Mouse (Mus musculus): ENCODE data around the gene Sec23b. TPM values are rescaled to one million over a fixed set of nuclear protein-coding genes. Genes with fewer than 3 reads are reported as not detected.

The Sec23b gene
- total and polyA plus RNA-seq, 3 experiments: 95.4 to 103 (median 98.5) TPM

- peaks cover 0 to 20% of the 10 kb centered on the region in 2 experiments for H3K36me3 ChIP-seq (replicated peaks in 1 of 2; ENCODE audit: control insufficient read depth in 1 of 2, insufficient read depth in 1 of 2, low read length in 1 of 2)
- peak overlapping the region; percentile 33; the same call in 1 of the 2 replicates for H3K4me2 ChIP-seq (ENCODE audit: insufficient read depth, low read depth, poor library complexity, severe bottlenecking)
- peaks cover 22% of the 10 kb centered on the region for H3K27me3 ChIP-seq (replicated peaks)
- H3K9ac ChIP-seq (ENCODE audit: insufficient read depth, low read depth): no peak overlapping the region
- peak; percentile 21 for DNase-seq (ENCODE audit: extremely low read depth)
- TF ChIP-seq NRF1 (IDR thresholded peaks at IDR 0.05; ENCODE audit: low read depth, low read length) (peak; percentile 46), TBP (conservative IDR thresholded peaks at IDR 0.05; ENCODE audit: low read depth, low read length) (no peak), BHLHE40 (IDR thresholded peaks at IDR 0.05; ENCODE audit: low read depth, low read length) (peak; percentile 40; the same call in 1 of the 2 replicates)
- no peak overlapping the region for H3K4me3 ChIP-seq (replicated peaks in 1 of 3; ENCODE audit: low read depth in 2 of 3, low read length in 2 of 3, poor library complexity in 1 of 3)
- no peak overlapping the region for H3K27ac ChIP-seq (ENCODE audit: insufficient read depth, low read depth)
- H3K79me2 ChIP-seq (replicated peaks; ENCODE audit: control insufficient read depth, extremely low read depth, insufficient read depth, poor library complexity, severe bottlenecking): peaks cover 15% of the 10 kb centered on the region
- H3K4me1 ChIP-seq (ENCODE audit: control insufficient read depth in 1 of 2, insufficient read depth in 2 of 2): peaks cover 5 to 21% of the 10 kb centered on the region in 2 experiments
- no peaks in the 10 kb centered on the region for H3K9me3 ChIP-seq (replicated peaks; ENCODE audit: low read length)
- in situ Hi-C loops (cut with MboI; ENCODE audit: low pct_ligation_motif_present, low pct_unique_long_range_greater_than_20kb, low sequenced_read_pairs): no loop called here
- dilution Hi-C loops (cut with MboI; ENCODE audit: extremely low pct_ligation_motif_present, extremely low pct_unique_long_range_greater_than_20kb, low sequenced_read_pairs): no loop called here
Observed at GRCm38 (mm10) chr2:144525856-144526255, 30.2 kb upstream of the Sec23b start.

- peak; percentile 97 for DNase-seq (ENCODE audit: extremely low read depth)
- Histone ChIP-seq H3K4me2 (ENCODE audit: insufficient read depth, low read depth, poor library complexity, severe bottlenecking) (peak within 1 kb of the TSS; percentile 94), H3K4me3 (replicated peaks in 1 of 3; ENCODE audit: low read depth in 2 of 3, low read length in 2 of 3, poor library complexity in 1 of 3) (peak within 1 kb of the TSS; percentile 90 to 98 (median 93)), H3K9ac (ENCODE audit: insufficient read depth, low read depth) (peak within 1 kb of the TSS; percentile 95), H3K4me1 (ENCODE audit: control insufficient read depth in 1 of 2, insufficient read depth in 2 of 2) (peaks cover 5 to 21% of the 10 kb centered on the region in 2 experiments), H3K27ac (ENCODE audit: insufficient read depth, low read depth) (peak within 1 kb of the TSS; percentile 19; the same call in 1 of the 2 replicates), H3K36me3 (replicated peaks in 1 of 2; ENCODE audit: control insufficient read depth in 1 of 2, insufficient read depth in 1 of 2, low read length in 1 of 2) (peaks cover 0 to 29% of the 10 kb centered on the region in 2 experiments), H3K27me3 (replicated peaks) (peaks cover 22% of the 10 kb centered on the region), H3K9me3 (replicated peaks; ENCODE audit: low read length) (no peaks in the 10 kb centered on the region), H3K79me2 (replicated peaks; ENCODE audit: control insufficient read depth, extremely low read depth, insufficient read depth, poor library complexity, severe bottlenecking) (peaks cover 15% of the 10 kb centered on the region)
- dilution Hi-C loops (cut with MboI; ENCODE audit: extremely low pct_ligation_motif_present, extremely low pct_unique_long_range_greater_than_20kb, low sequenced_read_pairs) (no loop called here), in situ Hi-C loops (cut with MboI; ENCODE audit: low pct_ligation_motif_present, low pct_unique_long_range_greater_than_20kb, low sequenced_read_pairs) (no loop called here)
- TF ChIP-seq ZKSCAN1 (IDR thresholded peaks at IDR 0.05; ENCODE audit: borderline replicate concordance, low read depth, low read length) (no peak), MAZ (IDR thresholded peaks at IDR 0.05; ENCODE audit: low read depth, low read length) (no peak), ZNF384 (IDR thresholded peaks at IDR 0.05; ENCODE audit: low read depth, low read length) (no peak), USF1 (IDR thresholded peaks at IDR 0.05; ENCODE audit: low read depth, low read length) (no peak), TCF12 (IDR thresholded peaks at IDR 0.05; ENCODE audit: low read depth, low read length) (0 out of 2 replicates have a peak, but pooled peaks have one; percentile 26), CTCF (conservative IDR thresholded peaks at IDR 0.05 in 1 of 2, IDR thresholded peaks at IDR 0.05 in 1 of 2; ENCODE audit: low read depth in 2 of 2, low read length in 2 of 2) (peak in 1 of 2 experiments; percentile 38; a peak in 1 of 4 replicates), ZC3H11A (IDR thresholded peaks at IDR 0.05; ENCODE audit: low read depth, low read length) (no peak), TBP (conservative IDR thresholded peaks at IDR 0.05; ENCODE audit: low read depth, low read length) (0 out of 2 replicates have a peak, but pooled peaks have one; percentile 49), NELFE (IDR thresholded peaks at IDR 0.05; ENCODE audit: low read depth, low read length) (peak; percentile 51; the same call in 1 of the 2 replicates), MEF2A (IDR thresholded peaks at IDR 0.05; ENCODE audit: borderline replicate concordance, low read depth, low read length) (no peak), RAD21 (IDR thresholded peaks at IDR 0.05; ENCODE audit: low read depth, low read length) (no peak), UBTF (IDR thresholded peaks at IDR 0.05; ENCODE audit: low read depth, low read length) (no peak), E2F4 (IDR thresholded peaks at IDR 0.05; ENCODE audit: insufficient replicate concordance, low read depth, low read length) (no peak), MYC (IDR thresholded peaks at IDR 0.05; ENCODE audit: low read depth, low read length) (no peak), ELF1 (IDR thresholded peaks at IDR 0.05; ENCODE audit: low read depth, low read length) (peak; percentile 61; the same call in 1 of the 2 replicates), SIN3A (IDR thresholded peaks at IDR 0.05; ENCODE audit: low read length) (peak; percentile 79; the same call in 1 of the 2 replicates), SMC3 (IDR thresholded peaks at IDR 0.05; ENCODE audit: low read depth, low read length) (no peak), IRF4 (IDR thresholded peaks at IDR 0.05; ENCODE audit: low read depth, low read length) (peak; percentile 2), NRF1 (IDR thresholded peaks at IDR 0.05; ENCODE audit: low read depth, low read length) (peak; percentile 28; the same call in 1 of the 2 replicates), BHLHE40 (IDR thresholded peaks at IDR 0.05; ENCODE audit: low read depth, low read length) (no peak), JUND (conservative IDR thresholded peaks at IDR 0.05; ENCODE audit: low read depth, low read length) (no peak), PAX5 (IDR thresholded peaks at IDR 0.05; ENCODE audit: low read length) (no peak), HCFC1 (IDR thresholded peaks at IDR 0.05; ENCODE audit: low read depth, low read length) (peak; percentile 94), MXI1 (IDR thresholded peaks at IDR 0.05; ENCODE audit: low read depth, low read length) (peak; percentile 91; the same call in 1 of the 2 replicates), KAT2A (IDR thresholded peaks at IDR 0.05; ENCODE audit: insufficient replicate concordance, low read length) (peak; percentile 86; the same call in 1 of the 2 replicates), ETS1 (conservative IDR thresholded peaks at IDR 0.05; ENCODE audit: low read depth, low read length) (no peak), CHD1 (IDR thresholded peaks at IDR 0.05; ENCODE audit: low read depth, low read length) (no peak), CHD2 (IDR thresholded peaks at IDR 0.05; ENCODE audit: low read length) (no peak), USF2 (conservative IDR thresholded peaks at IDR 0.05; ENCODE audit: low read depth, low read length) (no peak)
Observed at GRCm38 (mm10) chr2:144526981-144527820, 28.8 kb upstream of the Sec23b start, which contains the start of the genes Dzank1 and Polr3f. Dzank1 (minus strand) TSS chr2:144527414. Polr3f (plus strand) TSS chr2:144527718.

Data from CH12.LX (cell line).